Mouse (Mus musculus) bone marrow, adult 2 months (tissue): ENCODE measurements at regions not wholly inside any gene's neighbourhood (a gene's known extent, or its start where the extent isn't known, plus 50 kb on each side); places are given as distances from the start of the nearest gene placed in this dataset.

Experiments used
- CTCF ChIP-seq: fragments of 200-500 bp; IDR thresholded peaks from 2 replicates; pipeline ENCODE4 v1.5.1; 2011; ENCODE audit warnings: low read length, control low read depth; ENCODE audit not compliant: control insufficient read depth, insufficient read depth
- POLR2A ChIP-seq: fragments of 200-500 bp; IDR thresholded peaks from 2 replicates; pipeline ENCODE4 v1.6.1; 2011; ENCODE audit warnings: low read depth, mild to moderate bottlenecking, control low read depth, low read length, borderline replicate concordance; ENCODE audit not compliant: control insufficient read depth

- TF ChIP-seq CTCF: no peak
- no peak for TF ChIP-seq POLR2A
These were observed 147.6 kb upstream of the Auts2 start for GRCm38 (mm10) chr5:132690784-132691183.
